Mouse (Mus musculus) heart, embryonic 11.5 days (tissue): ENCODE results near the gene Grk3. TPM values are rescaled to one million over a fixed set of nuclear protein-coding genes. Genes with fewer than 3 reads are reported as not detected.

ENCODE experiments used
- ATAC-seq: fragments of 200-750 bp; cut with Nextera tagmentation; replicated peaks from 2 replicates; pipeline ENCODE4 v1.8.0; 2017; ENCODE audit warnings: moderate library complexity; ENCODE audit not compliant: insufficient number of reproducible peaks, low FRiP score, low TSS enrichment
- H3K27ac ChIP-seq: fragments of 300-500 bp; sonication (generic); 2 replicates; pipeline ENCODE4 v1.5.1; 2014; ENCODE audit warnings: mild to moderate bottlenecking, low read depth, low read length
- H3K27me3 ChIP-seq: fragments of 300-500 bp; sonication (generic); 2 replicates; pipeline ENCODE4 v1.6.1; 2014; ENCODE audit warnings: mild to moderate bottlenecking, low read length, mixed read lengths; ENCODE audit not compliant: control insufficient read depth, insufficient read depth
- H3K36me3 ChIP-seq: fragments of 300-500 bp; sonication (generic); 2 replicates; pipeline ENCODE4 v1.6.1; 2014; ENCODE audit warnings: mild to moderate bottlenecking, low read length, moderate library complexity, mixed read lengths; ENCODE audit not compliant: control insufficient read depth, insufficient read depth
- H3K4me1 ChIP-seq: fragments of 300-500 bp; sonication (generic); 2 replicates; pipeline ENCODE4 v1.6.1; 2014; ENCODE audit warnings: low read length; ENCODE audit not compliant: control insufficient read depth, insufficient read depth
- H3K4me2 ChIP-seq: fragments of 300-500 bp; sonication (generic); 2 replicates; pipeline ENCODE4 v1.6.1; 2014; ENCODE audit warnings: mild to moderate bottlenecking, moderate library complexity
- H3K4me3 ChIP-seq: fragments of 300-500 bp; sonication (generic); 2 replicates; pipeline ENCODE4 v1.5.1; 2014; ENCODE audit warnings: low read depth, low read length
- H3K9ac ChIP-seq: fragments of 300-500 bp; sonication (generic); 2 replicates; pipeline ENCODE4 v1.6.1; 2014; ENCODE audit warnings: mild to moderate bottlenecking, low read depth, low read length, moderate library complexity
- H3K9me3 ChIP-seq: fragments of 300-500 bp; sonication (generic); replicated peaks from 2 replicates; pipeline ENCODE4 v1.6.1; 2016; ENCODE audit warnings: low read length; ENCODE audit not compliant: control insufficient read depth
- WGBS: fragments of 180-500 bp; shearing (Covaris S2); extraction: QIAGEN DNeasy Blood & Tissue Kit; methylation state at CpG from one replicate; pipeline ENCODE4 v1.1.7; 2014; ENCODE audit not compliant: insufficient replicate concordance; 5-methylcytosine and 5-hydroxymethylcytosine counted together
- polyA plus RNA-seq: library from polyadenylated mRNA; unstranded; fragments of >200 nt; fragmentation: Nextera tagmentation; extraction: Ambion mirVana; gene quantifications from 2 replicates; pipeline ENCODE4 v1.2.1, GENCODE M21; 2014

Gene Grk3
- 10.4 and 11.3 TPM in 2 replicates for polyA plus RNA-seq

DNA sequence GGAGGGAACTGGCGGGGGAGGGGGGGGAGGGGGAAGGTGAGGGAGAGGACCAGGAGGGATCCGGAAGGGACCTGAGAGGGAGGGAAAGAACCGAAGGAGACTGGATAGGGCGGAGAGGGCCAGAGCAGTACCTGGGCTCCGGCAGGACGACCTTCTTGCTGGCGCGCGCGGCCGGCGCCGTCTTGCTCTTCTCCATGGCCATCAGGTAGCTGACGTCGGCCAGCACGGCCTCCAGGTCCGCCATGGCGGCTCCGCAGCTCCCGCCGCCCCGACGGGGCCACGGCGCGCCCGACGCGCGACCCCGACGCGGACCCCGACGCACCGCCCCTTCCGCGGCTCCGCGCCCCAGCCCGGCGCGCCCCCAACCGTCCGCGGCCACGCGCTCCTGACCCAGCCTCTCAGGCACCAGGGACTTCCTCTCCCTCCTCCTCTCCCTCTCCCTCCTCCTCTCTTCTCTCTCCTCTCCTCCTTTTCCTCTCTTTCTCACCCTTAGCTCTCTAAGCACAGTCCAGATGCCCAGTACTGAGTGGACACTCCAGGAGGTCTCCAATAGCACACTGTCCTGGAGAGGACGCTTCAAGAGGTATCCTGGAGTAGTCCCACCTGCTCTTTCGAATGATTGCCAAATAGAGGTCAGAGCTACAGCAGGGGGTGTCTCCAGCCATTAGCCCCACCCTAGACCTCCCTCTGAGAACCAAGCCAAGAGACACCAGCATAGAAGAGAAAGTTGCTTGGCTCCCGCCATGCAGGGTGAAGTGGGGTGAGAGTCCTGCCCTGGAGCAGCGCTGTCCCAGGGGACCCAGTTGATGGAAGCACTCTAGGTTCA, at the start of gene Grk3:
Grk3 (minus strand) TSS at position 556 of the 826 bp plus-strand sequence.
- no peaks in the 10 kb centered on the region for H3K27me3 ChIP-seq
- H3K4me1 ChIP-seq = peaks cover 21% of the 10 kb centered on the region
- peak within 1 kb of the TSS; percentile 80 for H3K4me2 ChIP-seq
- H3K27ac ChIP-seq = peak within 1 kb of the TSS; percentile 59; the same call in 1 of the 2 replicates
- WGBS = 5% methylated on average over 29 of the region's 52 CpGs
- peak within 1 kb of the TSS; percentile 54 for H3K4me3 ChIP-seq
- no peaks in the 10 kb centered on the region for H3K9me3 ChIP-seq
- peak; percentile 69 for ATAC-seq
- H3K9ac ChIP-seq = peak within 1 kb of the TSS; percentile 74
- H3K36me3 ChIP-seq = no peaks in the 10 kb centered on the region

GRCm38 (mm10) chr5:113054308-113054707, 38.7 kb upstream of the Grk3 start:
- ATAC-seq = no peak
- H3K4me1 ChIP-seq = no peaks in the 10 kb centered on the region
- 4% methylated on average over 16 of the region's 16 CpGs for WGBS

GRCm38 (mm10) chr5:113050581-113051185, 35.1 kb upstream of the Grk3 start:
- Histone ChIP-seq H3K27me3 (no peaks in the 10 kb centered on the region), H3K36me3 (no peaks in the 10 kb centered on the region), H3K9ac (no peak overlapping the region), H3K9me3 (no peaks in the 10 kb centered on the region), H3K4me1 (no peaks in the 10 kb centered on the region), H3K27ac (no peak overlapping the region), H3K4me3 (no peak overlapping the region), H3K4me2 (no peak overlapping the region)
- 59% methylated on average over 7 of the region's 7 CpGs for WGBS
- ATAC-seq = no peak

More at GRCm38 (mm10) chr5:113054308-113054707, 38.7 kb upstream of the Grk3 start:
- H3K9ac ChIP-seq = no peak overlapping the region
- no peak overlapping the region for H3K27ac ChIP-seq
- peaks cover 6% of the 10 kb centered on the region; the same call in 1 of the 2 replicates for H3K27me3 ChIP-seq
- no peak overlapping the region for H3K4me2 ChIP-seq
- H3K9me3 ChIP-seq = no peaks in the 10 kb centered on the region
- H3K36me3 ChIP-seq = no peaks in the 10 kb centered on the region
- no peak overlapping the region for H3K4me3 ChIP-seq

DNA sequence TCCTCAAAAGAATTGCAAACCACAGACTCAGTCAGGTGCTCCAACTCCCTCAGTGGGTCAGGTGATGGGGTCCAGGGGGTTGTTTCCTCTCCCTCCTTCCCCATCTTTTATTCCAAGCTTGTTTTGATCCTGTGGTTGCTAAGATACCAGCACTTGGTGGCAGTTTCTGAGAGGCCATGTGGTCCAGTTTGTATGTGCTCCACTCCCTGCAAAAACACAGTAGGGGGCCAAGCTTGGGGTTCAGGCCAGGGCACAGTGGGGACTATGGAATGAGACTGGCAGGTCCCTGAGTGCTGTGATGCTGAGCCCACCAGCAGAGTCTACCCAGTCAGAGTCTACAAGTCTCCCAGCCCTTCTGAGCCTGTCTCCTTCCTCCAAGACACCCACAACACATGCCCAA, 34.3 kb upstream of the Grk3 start:
- H3K4me1 ChIP-seq = no peaks in the 10 kb centered on the region
- no peak for ATAC-seq

DNA sequence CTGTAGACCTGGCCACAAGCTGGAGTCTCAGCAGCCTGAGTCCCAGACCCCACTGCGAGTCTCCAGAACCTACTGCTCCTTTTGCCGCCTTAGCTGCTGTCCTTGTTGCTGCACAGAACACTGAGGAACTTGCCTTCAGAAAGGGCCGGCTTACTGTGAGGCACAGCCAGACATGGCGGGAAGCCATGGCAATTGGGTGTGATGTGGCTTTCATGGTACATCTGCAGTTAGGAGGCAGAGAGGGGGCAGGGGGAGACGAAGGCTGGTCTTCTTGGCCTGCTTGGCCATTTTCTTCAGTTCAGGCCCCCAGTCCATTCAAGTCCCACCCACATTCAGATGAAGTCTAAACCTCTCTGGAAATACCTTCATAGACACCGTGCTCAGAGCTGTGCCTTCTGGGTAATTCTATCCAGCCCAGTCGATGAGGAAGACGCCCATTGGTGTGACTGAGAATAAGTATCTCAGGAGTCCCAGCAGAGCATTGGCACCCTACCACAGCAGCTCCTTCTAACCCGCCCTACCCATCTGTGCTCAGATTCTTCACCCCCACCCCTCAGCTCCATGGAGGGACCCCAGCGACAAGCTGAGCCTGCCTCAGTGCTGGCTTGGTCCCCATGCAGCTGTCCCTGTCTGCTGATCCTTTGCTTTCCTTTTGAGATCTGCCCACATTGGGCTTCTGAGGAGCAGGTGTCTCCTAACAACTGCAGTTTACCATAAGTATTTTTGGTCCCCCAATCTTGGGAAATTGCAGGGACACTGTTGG, 30.1 kb upstream of the Grk3 start:
- ATAC-seq = no peak
- H3K4me3 ChIP-seq = no peak overlapping the region
- peaks cover 7% of the 10 kb centered on the region for H3K4me1 ChIP-seq
- no peaks in the 10 kb centered on the region for H3K36me3 ChIP-seq
- H3K27ac ChIP-seq = no peak overlapping the region
- WGBS = 88% methylated on average over 10 of the region's 10 CpGs
- H3K4me2 ChIP-seq = no peak overlapping the region
- H3K9me3 ChIP-seq = no peaks in the 10 kb centered on the region
- no peak overlapping the region for H3K9ac ChIP-seq
- H3K27me3 ChIP-seq = no peaks in the 10 kb centered on the region

More for the DNA sequence above, 34.3 kb upstream of the Grk3 start:
- no peaks in the 10 kb centered on the region for H3K9me3 ChIP-seq
- no peaks in the 10 kb centered on the region for H3K27me3 ChIP-seq
- H3K4me3 ChIP-seq = no peak overlapping the region
- H3K27ac ChIP-seq = no peak overlapping the region
- H3K9ac ChIP-seq = no peak overlapping the region
- no peaks in the 10 kb centered on the region for H3K36me3 ChIP-seq
- no peak overlapping the region for H3K4me2 ChIP-seq

GRCm38 (mm10) chr5:113043531-113043930, 27.9 kb upstream of the Grk3 start:
- ATAC-seq = no peak
- H3K4me2 ChIP-seq = no peak overlapping the region
- no peak overlapping the region for H3K9ac ChIP-seq
- H3K4me3 ChIP-seq = no peak overlapping the region
- WGBS = 85% methylated on average over 8 of the region's 8 CpGs
- H3K9me3 ChIP-seq = no peaks in the 10 kb centered on the region
- peaks cover 7% of the 10 kb centered on the region for H3K4me1 ChIP-seq
- no peaks in the 10 kb centered on the region for H3K36me3 ChIP-seq
- no peak overlapping the region for H3K27ac ChIP-seq
- no peaks in the 10 kb centered on the region for H3K27me3 ChIP-seq

- 9% methylated on average over 5 of the region's 5 CpGs for WGBS
- H3K4me2 ChIP-seq = no peak overlapping the region
- no peak overlapping the region for H3K4me3 ChIP-seq
- no peaks in the 10 kb centered on the region for H3K27me3 ChIP-seq
- ATAC-seq = 0 out of 2 replicates have a peak, but pooled peaks have one; percentile 14
- peaks cover 7% of the 10 kb centered on the region for H3K4me1 ChIP-seq
- no peak overlapping the region for H3K27ac ChIP-seq
- H3K9me3 ChIP-seq = no peaks in the 10 kb centered on the region
- H3K36me3 ChIP-seq = no peaks in the 10 kb centered on the region
- H3K9ac ChIP-seq = no peak overlapping the region
Measured at GRCm38 (mm10) chr5:113041567-113042071, 26.0 kb upstream of the Grk3 start.

DNA sequence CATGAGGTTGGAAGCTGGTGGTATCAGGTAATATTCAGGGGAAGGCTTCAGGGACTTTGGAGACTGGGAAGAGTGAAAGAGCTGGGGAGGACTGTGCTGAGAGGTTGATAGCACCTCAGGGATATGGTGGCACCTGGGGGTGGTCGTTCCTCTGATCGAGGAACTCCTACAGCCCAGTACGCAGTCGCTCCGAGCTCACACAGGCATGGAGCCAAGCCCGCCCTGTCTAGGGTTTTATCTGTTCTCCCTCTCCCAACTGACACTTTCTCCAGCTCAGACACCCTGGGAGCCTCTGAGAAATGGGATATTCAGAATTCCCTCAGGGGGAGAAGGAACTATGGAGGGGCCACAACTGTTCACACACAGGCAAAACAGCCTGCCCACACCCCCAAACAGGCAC, 25.2 kb upstream of the Grk3 start:
- no peaks in the 10 kb centered on the region for H3K36me3 ChIP-seq
- no peak overlapping the region for H3K27ac ChIP-seq
- 0 out of 2 replicates have a peak, but pooled peaks have one; percentile 35 for ATAC-seq
- no peak overlapping the region for H3K4me2 ChIP-seq
- H3K4me3 ChIP-seq = no peak overlapping the region
- H3K9me3 ChIP-seq = no peaks in the 10 kb centered on the region
- peaks cover 7% of the 10 kb centered on the region for H3K4me1 ChIP-seq
- H3K9ac ChIP-seq = no peak overlapping the region
- 21% methylated on average over 6 of the region's 6 CpGs for WGBS
- no peaks in the 10 kb centered on the region for H3K27me3 ChIP-seq
